Mouse (Mus musculus) heart, embryonic 11.5 days (tissue): ENCODE measurements around the gene Snd1. TPM values are rescaled to one million over a fixed set of nuclear protein-coding genes. Genes with fewer than 3 reads are reported as not detected.

Experiments used
- ATAC-seq: fragments of 200-750 bp; cut with Nextera tagmentation; replicated peaks from 2 replicates; pipeline ENCODE4 v1.8.0; 2017; ENCODE audit warnings: moderate library complexity; ENCODE audit not compliant: insufficient number of reproducible peaks, low FRiP score, low TSS enrichment
- H3K27ac ChIP-seq: fragments of 300-500 bp; sonication (generic); 2 replicates; pipeline ENCODE4 v1.5.1; 2014; ENCODE audit warnings: mild to moderate bottlenecking, low read depth, low read length
- H3K27me3 ChIP-seq: fragments of 300-500 bp; sonication (generic); 2 replicates; pipeline ENCODE4 v1.6.1; 2014; ENCODE audit warnings: mild to moderate bottlenecking, low read length, mixed read lengths; ENCODE audit not compliant: control insufficient read depth, insufficient read depth
- H3K36me3 ChIP-seq: fragments of 300-500 bp; sonication (generic); 2 replicates; pipeline ENCODE4 v1.6.1; 2014; ENCODE audit warnings: mild to moderate bottlenecking, low read length, moderate library complexity, mixed read lengths; ENCODE audit not compliant: control insufficient read depth, insufficient read depth
- H3K4me1 ChIP-seq: fragments of 300-500 bp; sonication (generic); 2 replicates; pipeline ENCODE4 v1.6.1; 2014; ENCODE audit warnings: low read length; ENCODE audit not compliant: control insufficient read depth, insufficient read depth
- H3K4me2 ChIP-seq: fragments of 300-500 bp; sonication (generic); 2 replicates; pipeline ENCODE4 v1.6.1; 2014; ENCODE audit warnings: mild to moderate bottlenecking, moderate library complexity
- H3K4me3 ChIP-seq: fragments of 300-500 bp; sonication (generic); 2 replicates; pipeline ENCODE4 v1.5.1; 2014; ENCODE audit warnings: low read depth, low read length
- H3K9ac ChIP-seq: fragments of 300-500 bp; sonication (generic); 2 replicates; pipeline ENCODE4 v1.6.1; 2014; ENCODE audit warnings: mild to moderate bottlenecking, low read depth, low read length, moderate library complexity
- H3K9me3 ChIP-seq: fragments of 300-500 bp; sonication (generic); replicated peaks from 2 replicates; pipeline ENCODE4 v1.6.1; 2016; ENCODE audit warnings: low read length; ENCODE audit not compliant: control insufficient read depth
- WGBS: fragments of 180-500 bp; shearing (Covaris S2); extraction: QIAGEN DNeasy Blood & Tissue Kit; methylation state at CpG from one replicate; pipeline ENCODE4 v1.1.7; 2014; ENCODE audit not compliant: insufficient replicate concordance; 5-methylcytosine and 5-hydroxymethylcytosine counted together
- polyA plus RNA-seq: library from polyadenylated mRNA; unstranded; fragments of >200 nt; fragmentation: Nextera tagmentation; extraction: Ambion mirVana; gene quantifications from 2 replicates; pipeline ENCODE4 v1.2.1, GENCODE M21; 2014

The Snd1 gene
- polyA plus RNA-seq, 1 experiment from 2014 or later = 87.9 TPM

GRCm38 (mm10) chr6:28663004-28663403, 188.1 kb downstream of the Snd1 start:
- WGBS = 83% methylated on average over 3 of the region's 3 CpGs
- Histone ChIP-seq H3K4me2 (no peak overlapping the region), H3K4me1 (no peaks in the 10 kb centered on the region), H3K4me3 (no peak overlapping the region), H3K27me3 (no peaks in the 10 kb centered on the region), H3K27ac (no peak overlapping the region), H3K36me3 (no peaks in the 10 kb centered on the region), H3K9ac (no peak overlapping the region), H3K9me3 (no peaks in the 10 kb centered on the region)
- no peak for ATAC-seq

GRCm38 (mm10) chr6:28663670-28664069, 188.7 kb downstream of the Snd1 start:
- H3K36me3 ChIP-seq = no peaks in the 10 kb centered on the region
- H3K9me3 ChIP-seq = no peaks in the 10 kb centered on the region
- WGBS = 92% methylated on average over 5 of the region's 5 CpGs
- H3K4me2 ChIP-seq = no peak overlapping the region
- no peak overlapping the region for H3K9ac ChIP-seq
- no peaks in the 10 kb centered on the region for H3K4me1 ChIP-seq
- no peaks in the 10 kb centered on the region for H3K27me3 ChIP-seq
- ATAC-seq = no peak
- no peak overlapping the region for H3K27ac ChIP-seq
- no peak overlapping the region for H3K4me3 ChIP-seq

GRCm38 (mm10) chr6:28664716-28665115, 189.8 kb downstream of the Snd1 start:
- no peak for ATAC-seq
- Histone ChIP-seq H3K4me3 (no peak overlapping the region), H3K4me2 (no peak overlapping the region), H3K9ac (no peak overlapping the region), H3K36me3 (no peaks in the 10 kb centered on the region), H3K4me1 (no peaks in the 10 kb centered on the region), H3K9me3 (no peaks in the 10 kb centered on the region), H3K27me3 (no peaks in the 10 kb centered on the region), H3K27ac (no peak overlapping the region)
- WGBS = 89% methylated on average over 3 of the region's 3 CpGs

GRCm38 (mm10) chr6:28667586-28667985, 192.6 kb downstream of the Snd1 start:
- Histone ChIP-seq H3K4me1 (no peaks in the 10 kb centered on the region), H3K9ac (no peak overlapping the region), H3K9me3 (no peaks in the 10 kb centered on the region), H3K27ac (no peak overlapping the region), H3K36me3 (no peaks in the 10 kb centered on the region), H3K4me3 (no peak overlapping the region), H3K27me3 (no peaks in the 10 kb centered on the region), H3K4me2 (no peak overlapping the region)
- ATAC-seq = no peak
- WGBS = 89% methylated on average over 1 of the region's 1 CpGs

- no peak overlapping the region for H3K4me3 ChIP-seq
- 83% methylated on average over 5 of the region's 5 CpGs for WGBS
- ATAC-seq = no peak
- H3K36me3 ChIP-seq = no peaks in the 10 kb centered on the region
- no peak overlapping the region for H3K27ac ChIP-seq
- no peak overlapping the region for H3K4me2 ChIP-seq
- H3K27me3 ChIP-seq = no peaks in the 10 kb centered on the region
- no peaks in the 10 kb centered on the region for H3K9me3 ChIP-seq
- no peak overlapping the region for H3K9ac ChIP-seq
- H3K4me1 ChIP-seq = no peaks in the 10 kb centered on the region
These were observed 194.3 kb downstream of the Snd1 start for GRCm38 (mm10) chr6:28669251-28669650.

- Histone ChIP-seq H3K4me3 (no peak overlapping the region), H3K36me3 (no peaks in the 10 kb centered on the region), H3K27ac (no peak overlapping the region), H3K9ac (no peak overlapping the region), H3K4me2 (no peak overlapping the region), H3K27me3 (no peaks in the 10 kb centered on the region), H3K4me1 (no peaks in the 10 kb centered on the region), H3K9me3 (no peaks in the 10 kb centered on the region)
- no peak for ATAC-seq
- 89% methylated on average over 1 of the region's 1 CpGs for WGBS
These were observed 197.4 kb downstream of the Snd1 start for GRCm38 (mm10) chr6:28672388-28672787.

GRCm38 (mm10) chr6:28674686-28675085, 199.7 kb downstream of the Snd1 start:
- H3K4me1 ChIP-seq = 0 out of 2 replicates have a peak, but pooled peaks cover 5% of the 10 kb centered on the region
- H3K9me3 ChIP-seq = no peaks in the 10 kb centered on the region
- no peak overlapping the region for H3K27ac ChIP-seq
- no peaks in the 10 kb centered on the region for H3K27me3 ChIP-seq
- ATAC-seq = no peak
- H3K4me3 ChIP-seq = no peak overlapping the region
- WGBS = 88% methylated on average over 1 of the region's 1 CpGs
- H3K4me2 ChIP-seq = no peak overlapping the region
- no peaks in the 10 kb centered on the region for H3K36me3 ChIP-seq
- H3K9ac ChIP-seq = no peak overlapping the region

- Histone ChIP-seq H3K27me3 (no peaks in the 10 kb centered on the region), H3K9ac (no peak overlapping the region), H3K36me3 (no peaks in the 10 kb centered on the region), H3K27ac (no peak overlapping the region), H3K4me1 (0 out of 2 replicates have a peak, but pooled peaks cover 9% of the 10 kb centered on the region), H3K4me2 (no peak overlapping the region), H3K4me3 (no peak overlapping the region), H3K9me3 (no peaks in the 10 kb centered on the region)
- ATAC-seq = no peak
- 65% methylated on average over 1 of the region's 1 CpGs for WGBS
These were observed 204.0 kb downstream of the Snd1 start for GRCm38 (mm10) chr6:28678896-28679295.

GRCm38 (mm10) chr6:28680537-28680936, 205.6 kb downstream of the Snd1 start:
- WGBS = 93% methylated on average over 4 of the region's 4 CpGs
- Histone ChIP-seq H3K4me2 (no peak overlapping the region), H3K4me1 (0 out of 2 replicates have a peak, but pooled peaks cover 9% of the 10 kb centered on the region)

More at GRCm38 (mm10) chr6:28680537-28680936, 205.6 kb downstream of the Snd1 start:
- no peak overlapping the region for H3K27ac ChIP-seq
- no peaks in the 10 kb centered on the region for H3K9me3 ChIP-seq
- H3K4me3 ChIP-seq = no peak overlapping the region
- no peaks in the 10 kb centered on the region for H3K36me3 ChIP-seq
- no peaks in the 10 kb centered on the region for H3K27me3 ChIP-seq
- no peak overlapping the region for H3K9ac ChIP-seq
- ATAC-seq = no peak
